Mouse (Mus musculus) v-Abl transformed pro-B cells (cell line): ENCODE results near the gene Mapkapk3.

Experiments
- in situ Hi-C, 2 experiments: fragments of 400-800 bp; cut with MboI; formaldehyde crosslinking; loops; one replicate each; pipeline ENCODE4 v1.15.1; 2025; ENCODE audit not compliant: unreplicated experiment in 2 of 2

The Mapkapk3 gene

GRCm38 (mm10) chr9:107278126-107278525 lies 11.6 kb downstream of the Mapkapk3 start:
- in situ Hi-C loops = loop anchor here in 1 of 2 experiments (25.0 kb wide), 1 partner anchor 1116 kb away; the partner anchor contains the start of genes Glyctk and Wdr82

- in situ Hi-C loops = loop anchor here in 1 of 2 experiments (25.0 kb wide), 1 partner anchor 1115 kb away; the partner anchor contains the start of genes Glyctk and Wdr82
Observed at GRCm38 (mm10) chr9:107277603-107278002, 12.1 kb downstream of the Mapkapk3 start.

- in situ Hi-C loops = loop anchor here in 1 of 2 experiments (25.0 kb wide), 1 partner anchor 1113 kb away; the partner anchor contains the start of genes Glyctk and Wdr82
Observed at GRCm38 (mm10) chr9:107275710-107276109, 14.0 kb downstream of the Mapkapk3 start.

GRCm38 (mm10) chr9:107274751-107275150 lies 14.9 kb downstream of the Mapkapk3 start:
- in situ Hi-C loops = loop anchor here in 1 of 2 experiments (25.0 kb wide), 1 partner anchor 1112 kb away; the partner anchor contains the start of genes Glyctk and Wdr82

GRCm38 (mm10) chr9:107273184-107273583 lies 16.5 kb downstream of the Mapkapk3 start:
- in situ Hi-C loops = no loop called here

- in situ Hi-C loops = no loop called here
Observed at GRCm38 (mm10) chr9:107272284-107272683, 17.4 kb downstream of the Mapkapk3 start.

- in situ Hi-C loops = no loop called here
Observed at GRCm38 (mm10) chr9:107271177-107271938, 18.3 kb downstream of the Mapkapk3 start.

- in situ Hi-C loops = no loop called here
Observed at GRCm38 (mm10) chr9:107269772-107270171, 19.9 kb downstream of the Mapkapk3 start.

- in situ Hi-C loops = no loop called here
Observed at GRCm38 (mm10) chr9:107267721-107268402, 21.8 kb downstream of the Mapkapk3 start.

- in situ Hi-C loops = no loop called here
Observed at GRCm38 (mm10) chr9:107267028-107267427, 22.6 kb downstream of the Mapkapk3 start.

- in situ Hi-C loops = no loop called here
Observed at GRCm38 (mm10) chr9:107264731-107265130, 24.9 kb downstream of the Mapkapk3 start.

- in situ Hi-C loops = no loop called here
Observed at GRCm38 (mm10) chr9:107263912-107264311, 25.8 kb downstream of the Mapkapk3 start.

- in situ Hi-C loops = no loop called here
Observed at GRCm38 (mm10) chr9:107262375-107262774, 27.3 kb downstream of the Mapkapk3 start.

- in situ Hi-C loops = no loop called here
Observed at GRCm38 (mm10) chr9:107261792-107262191, 27.9 kb downstream of the Mapkapk3 start.

- in situ Hi-C loops = no loop called here
Observed at GRCm38 (mm10) chr9:107260836-107261235, 28.8 kb downstream of the Mapkapk3 start.

- in situ Hi-C loops = no loop called here
Observed at GRCm38 (mm10) chr9:107260429-107260828, 29.2 kb downstream of the Mapkapk3 start.

GRCm38 (mm10) chr9:107259571-107259970 lies 30.1 kb downstream of the Mapkapk3 start:
- in situ Hi-C loops = no loop called here

- in situ Hi-C loops = no loop called here
Observed at GRCm38 (mm10) chr9:107255596-107255995, 34.1 kb downstream of the Mapkapk3 start.

- in situ Hi-C loops = no loop called here
Observed at GRCm38 (mm10) chr9:107254925-107255324, 34.8 kb downstream of the Mapkapk3 start.

- in situ Hi-C loops = no loop called here
Observed at GRCm38 (mm10) chr9:107254476-107254875, 35.2 kb downstream of the Mapkapk3 start.

- in situ Hi-C loops = no loop called here
Observed at GRCm38 (mm10) chr9:107252164-107252563, 37.5 kb downstream of the Mapkapk3 start.
